Mouse (Mus musculus) thymus, adult 2 months (tissue): Measurements from ENCODE around the gene Smad3.

ENCODE experiments used
- CTCF ChIP-seq: fragments of 200-500 bp; IDR thresholded peaks from 2 replicates; pipeline ENCODE4 v1.5.1; 2012; ENCODE audit warnings: mild to moderate bottlenecking, control low read depth, low read length, moderate library complexity, borderline replicate concordance; ENCODE audit not compliant: control insufficient read depth, poor library complexity, insufficient read depth; ENCODE audit errors: extremely low read depth
- POLR2A ChIP-seq: fragments of 200-500 bp; IDR thresholded peaks from 2 replicates; pipeline ENCODE4 v1.6.1; 2012; ENCODE audit warnings: mild to moderate bottlenecking, low read length, control low read depth, moderate library complexity; ENCODE audit not compliant: control insufficient read depth, poor library complexity, insufficient read depth; ENCODE audit errors: extremely low read depth

DNA sequence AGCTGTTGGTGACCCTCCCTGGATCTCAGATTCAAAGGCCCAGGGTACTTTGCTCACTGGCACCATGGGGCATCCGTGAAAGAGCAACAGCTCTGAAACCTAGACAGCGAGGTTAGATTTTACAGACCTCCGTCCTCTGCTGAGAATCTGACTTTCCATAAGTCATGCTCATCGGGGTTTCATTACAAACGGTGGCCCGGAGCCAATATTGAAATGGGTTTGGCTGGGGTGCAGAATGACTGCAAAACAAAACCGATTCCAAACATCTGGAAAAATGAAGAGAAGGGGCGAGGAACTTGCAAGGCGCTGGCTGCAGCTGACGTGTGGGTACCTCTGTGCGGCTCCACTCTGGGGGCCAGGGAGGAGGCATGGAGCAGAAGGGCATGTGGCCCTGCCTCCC is 106.2 kb downstream of the Smad3 start:
- TF ChIP-seq CTCF (no peak), POLR2A (no peak)
